Mouse (Mus musculus): Measurements from ENCODE around the gene Atp5g2.
A peak's percentile ranks its signal among the peaks of the same experiment; 100 is the strongest.

Gene Atp5g2

GRCm38 (mm10) chr15:102672215-102673071 is at the start of gene Atp5g2:
TSS of gene Atp5g2 (minus strand) at chr15:102672352.
- peak; percentile 48 for DNase-seq

- no peak for DNase-seq
Measured at GRCm38 (mm10) chr15:102721016-102721898, 49.1 kb upstream of the Atp5g2 start.

GRCm38 (mm10) chr15:102716132-102716531 is 44.0 kb upstream of the Atp5g2 start:
- no peak for DNase-seq

GRCm38 (mm10) chr15:102707736-102708269 is 35.7 kb upstream of the Atp5g2 start:
- no peak for DNase-seq

- no peak for DNase-seq
Measured at GRCm38 (mm10) chr15:102705923-102706503, 33.9 kb upstream of the Atp5g2 start.

- no peak for DNase-seq
Measured at GRCm38 (mm10) chr15:102705226-102705894, 33.2 kb upstream of the Atp5g2 start.

GRCm38 (mm10) chr15:102704806-102705205 is 32.7 kb upstream of the Atp5g2 start:
- DNase-seq, result no peak

- no peak for DNase-seq
Measured at GRCm38 (mm10) chr15:102702972-102703371, 30.8 kb upstream of the Atp5g2 start.

- DNase-seq, result peak; percentile 84
Measured at GRCm38 (mm10) chr15:102698193-102698592, 26.0 kb upstream of the Atp5g2 start.

GRCm38 (mm10) chr15:102696899-102697298 is 24.7 kb upstream of the Atp5g2 start:
- DNase-seq, result no peak

- peak; percentile 80 for DNase-seq
Measured at GRCm38 (mm10) chr15:102693600-102693999, 21.4 kb upstream of the Atp5g2 start.

- DNase-seq, result peak; percentile 73
Measured at GRCm38 (mm10) chr15:102692991-102693411, 20.8 kb upstream of the Atp5g2 start.

- peak; percentile 16 for DNase-seq
Measured at GRCm38 (mm10) chr15:102692321-102692804, 20.2 kb upstream of the Atp5g2 start.

GRCm38 (mm10) chr15:102685791-102686190 is 13.6 kb upstream of the Atp5g2 start:
- no peak for DNase-seq

- no peak for DNase-seq
Measured at GRCm38 (mm10) chr15:102683670-102684069, 11.5 kb upstream of the Atp5g2 start.

GRCm38 (mm10) chr15:102676345-102676744 is 4.2 kb upstream of the Atp5g2 start:
- no peak for DNase-seq

- DNase-seq, result peak; percentile 59
Measured at GRCm38 (mm10) chr15:102673548-102673947, 1.4 kb upstream of the Atp5g2 start.

- DNase-seq, result peak; percentile 74
Measured at GRCm38 (mm10) chr15:102671721-102672214, 384 bp downstream of the Atp5g2 start.

GRCm38 (mm10) chr15:102670767-102671575 is 1.2 kb downstream of the Atp5g2 start:
- peak; percentile 97 for DNase-seq

- peak; percentile 18 for DNase-seq
Measured at GRCm38 (mm10) chr15:102670281-102670680, 1.9 kb downstream of the Atp5g2 start.

- no peak for DNase-seq
Measured at GRCm38 (mm10) chr15:102669571-102669970, 2.6 kb downstream of the Atp5g2 start.

Data from right cerebral cortex, postnatal 25 days (tissue).